Mouse (Mus musculus): ENCODE measurements around the gene Tmem184a. TPM values are rescaled to one million over a fixed set of nuclear protein-coding genes. Genes with fewer than 3 reads are reported as not detected.

Gene Tmem184a
- total RNA-seq (2021) = 1 to 10 TPM in 1 of 2 experiments, under 1 TPM in 1; 0.91 to 2.1 TPM
- long read RNA-seq, experiment 1, full-length matches to known transcripts = 4 of 5 reads
- long read RNA-seq, experiment 1, partial matches to known transcripts = 0 of 5 reads
- long read RNA-seq, experiment 1, other reads (novel, unspliced or antisense) = 1 of 5 reads
- long read RNA-seq, experiment 2, partial matches to known transcripts = 0 of 4 reads
- long read RNA-seq, experiment 2, other reads (novel, unspliced or antisense) = 1 of 4 reads

GRCm38 (mm10) chr5:139819538-139820181 is at the start of gene Tmem184a:
Tmem184a (minus strand) TSS chr5:139819917.
- DNase-seq = no peak

GRCm38 (mm10) chr5:139862759-139863158 is 43.0 kb upstream of the Tmem184a start:
- peak; percentile 88 for DNase-seq

GRCm38 (mm10) chr5:139860328-139861104 is 40.8 kb upstream of the Tmem184a start:
- no peak for DNase-seq

- DNase-seq = peak; percentile 47
These were observed 30.1 kb upstream of the Tmem184a start for GRCm38 (mm10) chr5:139849626-139850320.

- no peak for DNase-seq
These were observed 19.4 kb upstream of the Tmem184a start for GRCm38 (mm10) chr5:139839142-139839541.

GRCm38 (mm10) chr5:139838476-139838892 is 18.8 kb upstream of the Tmem184a start:
- peak; percentile 81 for DNase-seq

- DNase-seq = no peak
These were observed 16.0 kb upstream of the Tmem184a start for GRCm38 (mm10) chr5:139835706-139836105.

- no peak for DNase-seq
These were observed 12.4 kb upstream of the Tmem184a start for GRCm38 (mm10) chr5:139832125-139832524.

GRCm38 (mm10) chr5:139830734-139831133 is 11.0 kb upstream of the Tmem184a start:
- DNase-seq = no peak

- no peak for DNase-seq
These were observed 9.7 kb upstream of the Tmem184a start for GRCm38 (mm10) chr5:139829384-139829783.

- DNase-seq = no peak
These were observed 7.9 kb upstream of the Tmem184a start for GRCm38 (mm10) chr5:139827593-139827992.

GRCm38 (mm10) chr5:139826357-139827055 is 6.8 kb upstream of the Tmem184a start, which contains the start of the genes Gm26938 and Psmg3:
Gm26938 (minus strand) TSS chr5:139826407.
Psmg3 (minus strand) TSS chr5:139826885.
- DNase-seq = peak; percentile 95

- no peak for DNase-seq
These were observed 6.2 kb upstream of the Tmem184a start for GRCm38 (mm10) chr5:139825947-139826346.

GRCm38 (mm10) chr5:139824531-139824930 is 4.8 kb upstream of the Tmem184a start:
- DNase-seq = no peak

GRCm38 (mm10) chr5:139821466-139822459 is 2.0 kb upstream of the Tmem184a start:
- DNase-seq = no peak

- DNase-seq = peak; percentile 61
These were observed 916 bp downstream of the Tmem184a start for GRCm38 (mm10) chr5:139818801-139819200.

GRCm38 (mm10) chr5:139818056-139818455 is 1.7 kb downstream of the Tmem184a start:
- DNase-seq = no peak

- DNase-seq = no peak
These were observed 2.4 kb downstream of the Tmem184a start for GRCm38 (mm10) chr5:139817292-139817691.

- DNase-seq = no peak
These were observed 3.3 kb downstream of the Tmem184a start for GRCm38 (mm10) chr5:139816445-139816844.

GRCm38 (mm10) chr5:139815964-139816363 is 3.8 kb downstream of the Tmem184a start:
- DNase-seq = peak; percentile 51
